Mouse (Mus musculus): ENCODE measurements around the gene Lactb.

DNA sequence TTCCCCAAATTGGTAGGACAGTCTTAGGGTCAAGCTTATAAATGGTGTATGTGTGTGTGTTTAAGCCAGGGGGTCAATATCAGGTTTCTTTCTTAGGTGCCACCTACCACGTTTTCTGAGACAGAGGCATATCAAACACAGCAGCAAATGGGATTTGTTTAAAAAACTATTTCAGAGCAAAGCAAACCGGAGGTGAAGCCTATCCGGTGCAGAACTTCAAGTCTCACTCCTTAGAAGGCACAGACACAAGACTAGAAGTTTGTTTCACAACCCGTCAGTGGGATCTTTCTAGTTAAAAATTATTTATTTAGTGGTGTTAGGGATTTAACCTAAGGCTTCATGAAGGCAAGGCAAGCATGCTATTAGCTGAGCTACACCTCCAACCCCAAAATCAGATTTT, 30.1 kb downstream of the Lactb start:
- TF ChIP-seq CTCF (IDR thresholded peaks at IDR 0.05; ENCODE audit: low read depth, low read length), result no peak
- no peak for TF ChIP-seq POLR2A (IDR thresholded peaks at IDR 0.05; ENCODE audit: borderline replicate concordance, low read depth, low read length)

All from bone marrow macrophage, adult 2 months (primary cell).